Mouse (Mus musculus) limb, embryonic 11.5 days (tissue): Measurements from ENCODE around the gene Stoml2. TPM values are rescaled to one million over a fixed set of nuclear protein-coding genes. Genes with fewer than 3 reads are reported as not detected.

ENCODE experiments used
- ATAC-seq: fragments of 200-750 bp; cut with Nextera tagmentation; 2 replicates; pipeline ENCODE4 v1.8.0; 2017; ENCODE audit warnings: low read depth; ENCODE audit not compliant: insufficient number of reproducible peaks, low FRiP score, low TSS enrichment
- DNase-seq: peaks from one replicate; pipeline ENCODE4 v3.0.0-alpha.2; 2015; ENCODE audit warnings: low spot score
- H3K27ac ChIP-seq: fragments of 300-500 bp; sonication (generic); replicated peaks from 2 replicates; pipeline ENCODE4 v1.5.1; 2014; ENCODE audit warnings: low read depth, mild to moderate bottlenecking, low read length
- H3K27me3 ChIP-seq: fragments of 300-500 bp; sonication (generic); 2 replicates; pipeline ENCODE4 v1.6.1; 2014; ENCODE audit warnings: mild to moderate bottlenecking, low read length, mixed read lengths; ENCODE audit not compliant: control insufficient read depth, insufficient read depth
- H3K36me3 ChIP-seq: fragments of 300-500 bp; sonication (generic); 2 replicates; pipeline ENCODE4 v1.6.1; 2014; ENCODE audit warnings: mild to moderate bottlenecking, low read length, moderate library complexity, mixed read lengths; ENCODE audit not compliant: control insufficient read depth, insufficient read depth
- H3K4me1 ChIP-seq: fragments of 300-500 bp; sonication (generic); 2 replicates; pipeline ENCODE4 v1.6.1; 2014; ENCODE audit warnings: low read length, mixed read lengths; ENCODE audit not compliant: control insufficient read depth, insufficient read depth
- H3K4me2 ChIP-seq: fragments of 300-500 bp; sonication (generic); 2 replicates; pipeline ENCODE4 v1.6.1; 2014; ENCODE audit warnings: low read depth, mild to moderate bottlenecking, moderate library complexity; ENCODE audit not compliant: severe bottlenecking
- H3K4me3 ChIP-seq: fragments of 300-500 bp; sonication (generic); 2 replicates; pipeline ENCODE4 v1.5.1; 2014; ENCODE audit warnings: low read depth, low read length
- H3K9ac ChIP-seq: fragments of 300-500 bp; sonication (generic); 2 replicates; pipeline ENCODE4 v1.6.1; 2014; ENCODE audit warnings: mild to moderate bottlenecking, low read length
- H3K9me3 ChIP-seq: fragments of 300-500 bp; sonication (generic); 2 replicates; pipeline ENCODE4 v1.6.1; 2016; ENCODE audit warnings: low read length; ENCODE audit not compliant: control insufficient read depth
- WGBS: fragments of 180-500 bp; shearing (Covaris S2); extraction: QIAGEN DNeasy Blood & Tissue Kit; methylation state at CpG from one replicate; pipeline ENCODE4 v1.1.7; 2014; 5-methylcytosine and 5-hydroxymethylcytosine counted together
- polyA plus RNA-seq: library from polyadenylated mRNA; unstranded; fragments of >200 nt; fragmentation: Nextera tagmentation; extraction: Ambion mirVana; gene quantifications from 2 replicates; pipeline ENCODE4 v1.2.1, GENCODE M21; 2014

Gene Stoml2
- polyA plus RNA-seq, 1 experiment from 2014 or later: 426 TPM

DNA sequence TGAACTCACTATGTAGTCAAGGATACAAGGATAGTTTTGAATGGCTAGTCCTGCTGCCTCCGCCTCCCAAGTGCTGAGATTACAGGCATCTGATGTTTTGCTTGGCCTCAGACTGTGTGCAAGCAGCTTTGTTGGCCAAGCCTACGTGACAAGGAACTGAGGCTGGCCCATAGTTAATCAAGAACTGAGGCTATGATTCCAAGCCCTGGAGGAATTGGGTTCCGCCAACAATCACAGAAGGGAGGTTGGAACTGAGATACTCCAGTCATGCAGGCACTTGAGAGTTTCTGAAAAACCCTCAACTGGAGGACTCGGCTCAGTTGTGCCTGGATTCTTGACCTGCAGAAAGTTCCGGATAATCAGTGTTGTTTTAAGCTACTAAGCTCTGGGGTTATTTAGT is 26.1 kb upstream of the Stoml2 start:
- H3K36me3 ChIP-seq: no peaks in the 10 kb centered on the region
- WGBS: 91% methylated on average over 5 of the region's 5 CpGs
- ATAC-seq (no peak), DNase-seq (no peak)
- H3K27me3 ChIP-seq: peaks cover 17% of the 10 kb centered on the region; the same call in 1 of the 2 replicates
- no peak overlapping the region for H3K4me2 ChIP-seq
- H3K4me1 ChIP-seq: 0 out of 2 replicates have a peak, but pooled peaks cover 4% of the 10 kb centered on the region
- H3K9ac ChIP-seq: no peak overlapping the region
- no peaks in the 10 kb centered on the region for H3K9me3 ChIP-seq
- H3K4me3 ChIP-seq: no peak overlapping the region
- no peak overlapping the region for H3K27ac ChIP-seq

DNA sequence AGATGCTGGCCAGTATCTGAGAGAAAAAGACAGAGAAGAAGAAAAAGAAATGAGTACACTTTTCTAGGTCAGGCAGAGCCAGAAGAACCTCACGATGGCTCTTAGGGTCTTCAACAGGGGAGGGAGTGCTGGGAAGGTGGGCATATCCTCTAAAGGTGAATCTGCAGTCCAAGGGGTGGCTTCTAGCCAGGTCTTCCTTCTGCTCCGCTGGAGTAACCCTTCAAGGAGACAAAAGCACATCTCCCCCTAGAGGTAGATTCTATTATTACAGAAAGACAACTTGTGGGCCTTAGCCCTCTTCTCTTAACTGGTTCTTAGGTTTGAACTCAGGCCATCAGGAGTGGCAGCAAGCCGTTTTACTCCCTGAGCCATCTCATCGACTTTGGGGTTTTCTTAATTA is 21.1 kb upstream of the Stoml2 start:
- ATAC-seq: no peak
- WGBS: 7% methylated on average over 4 of the region's 4 CpGs

DNA sequence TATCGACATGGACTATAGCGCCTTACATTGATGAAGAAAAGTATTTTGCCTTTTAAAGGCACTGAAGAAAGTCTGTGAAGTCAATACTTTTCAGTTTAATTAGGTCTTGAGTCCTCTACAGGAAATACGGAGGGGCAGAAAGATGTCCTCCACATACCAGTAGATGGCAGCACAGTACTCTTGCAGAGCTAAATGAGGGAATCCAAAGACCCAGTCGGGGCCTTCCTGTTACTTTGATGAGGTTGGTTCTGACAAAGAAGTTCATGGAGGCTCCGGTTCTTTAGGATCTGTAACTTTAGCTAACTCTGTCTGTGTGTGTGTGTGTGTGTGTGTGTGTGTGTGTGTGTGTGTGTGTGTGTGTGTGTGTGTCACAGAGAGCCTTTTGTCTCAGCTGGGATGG is 15.7 kb upstream of the Stoml2 start:
- ATAC-seq (no peak), DNase-seq (peak; percentile 72)
- Histone ChIP-seq H3K27me3 (no peaks in the 10 kb centered on the region), H3K27ac (no peak overlapping the region), H3K36me3 (no peaks in the 10 kb centered on the region), H3K4me1 (peaks cover 12% of the 10 kb centered on the region; the same call in 1 of the 2 replicates), H3K9me3 (no peaks in the 10 kb centered on the region), H3K4me3 (no peak overlapping the region), H3K9ac (no peak overlapping the region), H3K4me2 (no peak overlapping the region)
- WGBS: 11% methylated on average over 5 of the region's 5 CpGs

More for the DNA sequence above, 21.1 kb upstream of the Stoml2 start:
- DNase-seq: no peak
- Histone ChIP-seq H3K4me1 (no peaks in the 10 kb centered on the region), H3K27ac (no peak overlapping the region), H3K27me3 (no peaks in the 10 kb centered on the region), H3K9me3 (no peaks in the 10 kb centered on the region), H3K4me2 (no peak overlapping the region), H3K36me3 (no peaks in the 10 kb centered on the region), H3K9ac (no peak overlapping the region), H3K4me3 (no peak overlapping the region)

DNA sequence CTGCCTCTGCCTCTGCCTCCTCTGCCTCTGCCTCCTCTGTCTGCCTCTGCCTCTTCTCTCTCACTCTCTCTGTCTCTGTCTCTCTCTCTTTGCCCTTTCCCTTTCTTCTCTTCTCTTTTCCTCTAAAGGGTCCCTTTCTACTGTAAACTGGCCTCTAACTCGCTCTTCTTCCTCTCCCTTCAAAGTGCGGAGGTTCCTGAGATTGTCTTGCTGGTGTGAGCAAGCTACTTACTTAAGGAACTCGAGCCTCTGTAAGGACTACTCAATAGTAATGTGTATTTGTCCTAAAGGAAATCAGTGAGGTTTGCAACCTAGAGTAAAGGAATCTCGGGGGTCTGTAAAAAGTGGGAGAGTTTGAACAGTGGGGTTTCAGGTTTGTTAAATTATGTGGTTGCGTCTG is 15.1 kb upstream of the Stoml2 start:
- H3K4me3 ChIP-seq: no peak overlapping the region
- DNase-seq (no peak), ATAC-seq (no peak)
- H3K27ac ChIP-seq: no peak overlapping the region
- H3K9me3 ChIP-seq: no peaks in the 10 kb centered on the region
- H3K4me2 ChIP-seq: no peak overlapping the region
- no peak overlapping the region for H3K9ac ChIP-seq
- no peaks in the 10 kb centered on the region for H3K36me3 ChIP-seq
- no peaks in the 10 kb centered on the region for H3K27me3 ChIP-seq
- 59% methylated on average over 5 of the region's 5 CpGs for WGBS
- H3K4me1 ChIP-seq: peaks cover 12% of the 10 kb centered on the region; the same call in 1 of the 2 replicates

DNA sequence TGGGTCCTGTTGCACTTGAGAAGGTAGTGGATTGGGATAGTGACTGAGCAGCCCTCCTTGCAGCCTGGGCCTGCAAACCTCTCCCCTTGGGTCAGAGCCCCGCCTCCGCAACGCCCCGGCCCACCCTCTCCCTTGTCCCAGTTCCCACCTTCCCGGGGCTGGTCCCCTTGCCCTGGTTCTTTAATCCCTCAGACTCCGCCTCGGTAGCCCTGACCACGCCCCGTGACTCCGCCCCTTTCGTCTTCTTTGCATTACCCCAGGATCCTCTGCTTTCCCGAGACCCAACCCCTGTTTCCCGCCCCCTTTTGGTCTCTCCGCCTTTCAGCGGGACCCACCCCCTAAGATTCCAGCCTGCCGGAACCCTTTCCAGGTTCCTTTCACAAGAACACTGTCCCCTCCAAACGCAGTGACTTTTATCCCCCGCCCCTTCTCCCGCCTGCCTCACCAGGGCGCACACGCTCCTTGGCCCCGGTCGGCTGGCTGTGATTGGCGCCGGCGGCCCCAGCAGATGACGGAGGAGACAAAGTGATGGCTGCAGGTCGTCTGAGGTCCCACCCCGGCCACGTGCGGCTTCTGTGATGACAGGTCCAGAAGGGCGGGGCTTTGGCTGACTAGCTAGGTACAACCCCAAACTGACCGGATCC is 14.3 kb upstream of the Stoml2 start, which contains the start of gene Fam214b:
Gene Fam214b, minus strand, starts transcription at position 562 of the 644 bp plus-strand sequence.
- H3K36me3 ChIP-seq: no peaks in the 10 kb centered on the region
- H3K27me3 ChIP-seq: no peaks in the 10 kb centered on the region
- no peaks in the 10 kb centered on the region for H3K9me3 ChIP-seq
- H3K4me1 ChIP-seq: peaks cover 12% of the 10 kb centered on the region; the same call in 1 of the 2 replicates
- ATAC-seq (peak; percentile 95), DNase-seq (peak; percentile 100)
- 1% methylated on average over 33 of the region's 33 CpGs for WGBS
- no peak within 1 kb of the TSS for H3K27ac ChIP-seq
- 0 out of 2 replicates have a peak within 1 kb of the TSS, but pooled peaks have one; percentile 40 for H3K9ac ChIP-seq
- peak within 1 kb of the TSS; percentile 47 for H3K4me3 ChIP-seq
- peak within 1 kb of the TSS; percentile 64 for H3K4me2 ChIP-seq

DNA sequence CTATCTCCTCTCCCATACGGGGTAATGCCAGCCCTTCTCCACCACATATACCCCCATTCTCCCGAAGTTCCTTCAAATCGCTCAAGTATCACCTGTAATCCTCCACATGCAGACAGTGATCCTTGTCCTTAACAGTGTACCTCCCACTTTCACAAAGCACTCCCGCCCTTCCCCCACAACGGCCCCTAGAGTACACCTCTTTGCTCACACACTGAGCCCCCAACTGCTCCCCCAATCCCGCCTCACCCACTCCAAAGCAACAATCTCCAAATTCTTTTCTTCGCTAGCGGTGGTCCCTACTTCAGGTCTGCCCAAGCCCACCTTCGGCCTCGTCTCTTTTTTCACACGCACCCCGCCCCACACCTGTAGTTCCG is 13.8 kb upstream of the Stoml2 start:
- DNase-seq: no peak
- Histone ChIP-seq H3K27me3 (no peaks in the 10 kb centered on the region), H3K9me3 (no peaks in the 10 kb centered on the region), H3K9ac (0 out of 2 replicates have a peak overlapping the region, but pooled peaks have one; percentile 17), H3K36me3 (no peaks in the 10 kb centered on the region), H3K4me3 (peak overlapping the region; percentile 47), H3K27ac (no peak overlapping the region), H3K4me1 (peaks cover 12% of the 10 kb centered on the region; the same call in 1 of the 2 replicates), H3K4me2 (peak overlapping the region; percentile 64)
- ATAC-seq: peak; percentile 15; the same call in 1 of the 2 replicates
- WGBS: 8% methylated on average over 13 of the region's 13 CpGs

DNA sequence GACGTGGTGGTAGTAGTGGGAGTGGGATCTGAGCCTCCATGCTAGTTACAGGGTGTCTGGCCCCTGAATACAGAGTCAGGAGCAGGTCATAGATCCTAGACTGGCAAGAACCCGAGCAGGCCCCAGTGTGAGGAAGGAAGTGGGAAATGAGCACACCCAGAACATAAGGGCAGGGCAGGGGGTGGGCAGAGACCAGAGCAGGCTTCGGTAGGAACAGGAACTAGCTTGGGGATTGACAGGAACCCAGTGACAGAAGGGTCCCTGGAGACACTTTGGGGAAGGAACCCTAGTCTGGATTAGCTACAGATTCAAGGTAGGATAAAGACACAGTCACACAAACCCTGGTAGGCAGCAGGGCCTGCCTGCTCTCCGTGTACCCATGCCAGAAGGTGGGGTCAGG is 13.2 kb upstream of the Stoml2 start:
- Histone ChIP-seq H3K4me1 (peaks cover 13% of the 10 kb centered on the region), H3K4me3 (peak overlapping the region; percentile 47; the same call in 1 of the 2 replicates), H3K27me3 (no peaks in the 10 kb centered on the region), H3K9ac (0 out of 2 replicates have a peak overlapping the region, but pooled peaks have one; percentile 17), H3K9me3 (no peaks in the 10 kb centered on the region), H3K27ac (no peak overlapping the region), H3K4me2 (peak overlapping the region; percentile 64), H3K36me3 (no peaks in the 10 kb centered on the region)
- no peak for ATAC-seq
- WGBS: 40% methylated on average over 4 of the region's 4 CpGs
- no peak for DNase-seq

DNA sequence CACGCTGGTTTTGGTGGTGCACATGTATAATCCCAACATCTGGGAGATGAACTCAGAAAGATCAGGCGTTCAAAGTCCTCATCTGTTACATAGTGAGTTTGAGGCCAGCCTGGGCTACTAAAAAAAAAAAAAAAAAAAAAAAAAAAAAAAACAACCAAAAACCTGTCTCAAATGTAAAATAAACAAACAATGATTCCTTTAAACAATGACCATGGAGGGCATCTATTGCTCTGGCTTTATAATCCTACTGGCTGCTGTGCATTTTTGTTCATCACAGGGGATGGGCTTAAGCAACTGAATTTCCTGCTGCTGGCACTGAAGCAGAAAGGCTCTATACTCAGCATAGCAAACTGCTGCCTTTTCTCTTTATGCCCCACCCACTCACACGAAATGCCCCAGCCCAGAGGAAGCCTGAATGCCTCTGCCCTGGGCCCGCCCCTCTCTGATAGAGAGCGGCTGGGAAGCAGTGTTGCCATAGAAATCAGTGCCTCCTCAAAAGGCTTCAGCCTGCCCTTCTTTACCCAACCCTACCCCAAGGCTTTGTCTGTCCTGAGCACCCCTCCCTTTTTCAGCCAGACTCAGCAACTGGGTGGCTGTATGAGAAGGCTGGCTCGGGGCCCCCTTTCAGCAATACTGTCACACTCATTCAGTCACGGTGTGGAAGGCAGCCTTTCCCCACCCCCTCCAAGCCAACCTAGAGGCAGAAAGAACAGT is 12.3 kb upstream of the Stoml2 start:
- H3K9me3 ChIP-seq: no peaks in the 10 kb centered on the region
- H3K4me3 ChIP-seq: no peak overlapping the region
- no peak overlapping the region for H3K9ac ChIP-seq
- peak; percentile 50 for DNase-seq
- peak overlapping the region; percentile 36; the same call in 1 of the 2 replicates for H3K27ac ChIP-seq
- H3K4me2 ChIP-seq: no peak overlapping the region; the same call in 1 of the 2 replicates
- 23% methylated on average over 7 of the region's 7 CpGs for WGBS
- no peaks in the 10 kb centered on the region for H3K27me3 ChIP-seq
- peaks cover 20% of the 10 kb centered on the region for H3K4me1 ChIP-seq
- no peak for ATAC-seq
- H3K36me3 ChIP-seq: no peaks in the 10 kb centered on the region
